Mouse (Mus musculus) megakaryocyte, embryonic 14.5 days (primary cell): ENCODE measurements around the gene Vmn1r86.

Experiments
- FLI1 ChIP-seq: IDR thresholded peaks from 2 replicates; pipeline ENCODE4 v1.6.1; 2012; ENCODE audit warnings: low read length, inconsistent platforms, mixed read lengths
- GATA1 ChIP-seq: IDR thresholded peaks from 3 replicates; pipeline ENCODE4 v1.6.1; 2012; ENCODE audit warnings: mixed read lengths, low read length, inconsistent platforms, borderline replicate concordance

DNA sequence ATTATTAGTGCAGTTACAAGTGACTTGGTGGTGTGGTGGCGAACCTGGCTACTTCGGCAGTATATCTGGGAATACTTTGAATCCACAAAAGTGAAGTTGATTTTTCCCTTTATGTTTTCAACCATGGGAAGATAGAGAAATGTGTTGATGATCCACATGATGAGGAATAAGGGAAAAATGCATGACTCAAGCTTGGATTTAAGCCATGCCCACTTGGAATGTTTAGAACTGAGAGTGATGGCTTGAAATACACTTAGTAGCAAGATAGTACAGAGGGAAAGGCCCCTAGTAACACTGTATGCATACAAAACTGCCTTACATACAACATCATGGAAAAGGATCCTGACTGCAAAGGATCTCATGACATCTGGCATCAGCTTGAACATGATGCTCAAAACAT, 12.1 kb upstream of the Vmn1r86 start:
- no peak for TF ChIP-seq FLI1
- TF ChIP-seq GATA1 = no peak
